Mouse (Mus musculus) myocyte (in vitro differentiated cells): Measurements from ENCODE around the gene 3110070M22Rik.
A peak's percentile ranks its signal among the peaks of the same experiment; 100 is the strongest.

Source experiments
- CEBPB ChIP-seq: IDR thresholded peaks from 2 replicates; pipeline ENCODE4 v1.6.1; 2011; ENCODE audit warnings: mild to moderate bottlenecking, moderate library complexity; ENCODE audit not compliant: poor library complexity, insufficient read depth, severe bottlenecking
- E2F4 ChIP-seq: IDR thresholded peaks from one replicate; pipeline ENCODE4 v1.6.1; 2011; ENCODE audit warnings: mild to moderate bottlenecking, control low read depth, moderate library complexity; ENCODE audit not compliant: insufficient read depth
- MAX ChIP-seq: IDR thresholded peaks from one replicate; pipeline ENCODE4 v1.6.1; 2011; ENCODE audit warnings: low read depth, mild to moderate bottlenecking, control low read depth
- MYOD1 ChIP-seq, 3 experiments: IDR thresholded peaks; one replicate each; pipeline ENCODE4 v1.6.1; 2011; ENCODE audit warnings: control low read depth in 2 of 3, low read depth in 2 of 3, mild to moderate bottlenecking in 2 of 3, moderate library complexity in 1 of 3; ENCODE audit not compliant: insufficient read length in 2 of 3, control insufficient read depth in 1 of 3
- POLR2A ChIP-seq: IDR thresholded peaks from one replicate; pipeline ENCODE4 v1.6.1; 2011; ENCODE audit warnings: low read depth, mild to moderate bottlenecking, control low read depth, moderate library complexity; ENCODE audit not compliant: insufficient read length
- TCF12 ChIP-seq: IDR thresholded peaks from one replicate; pipeline ENCODE4 v1.6.1; 2011; ENCODE audit warnings: mild to moderate bottlenecking, control low read depth; ENCODE audit not compliant: poor library complexity, insufficient read depth, severe bottlenecking
- USF1 ChIP-seq: IDR thresholded peaks from one replicate; pipeline ENCODE4 v1.6.1; 2011; ENCODE audit warnings: low read depth, mild to moderate bottlenecking, control low read depth, moderate library complexity

DNA sequence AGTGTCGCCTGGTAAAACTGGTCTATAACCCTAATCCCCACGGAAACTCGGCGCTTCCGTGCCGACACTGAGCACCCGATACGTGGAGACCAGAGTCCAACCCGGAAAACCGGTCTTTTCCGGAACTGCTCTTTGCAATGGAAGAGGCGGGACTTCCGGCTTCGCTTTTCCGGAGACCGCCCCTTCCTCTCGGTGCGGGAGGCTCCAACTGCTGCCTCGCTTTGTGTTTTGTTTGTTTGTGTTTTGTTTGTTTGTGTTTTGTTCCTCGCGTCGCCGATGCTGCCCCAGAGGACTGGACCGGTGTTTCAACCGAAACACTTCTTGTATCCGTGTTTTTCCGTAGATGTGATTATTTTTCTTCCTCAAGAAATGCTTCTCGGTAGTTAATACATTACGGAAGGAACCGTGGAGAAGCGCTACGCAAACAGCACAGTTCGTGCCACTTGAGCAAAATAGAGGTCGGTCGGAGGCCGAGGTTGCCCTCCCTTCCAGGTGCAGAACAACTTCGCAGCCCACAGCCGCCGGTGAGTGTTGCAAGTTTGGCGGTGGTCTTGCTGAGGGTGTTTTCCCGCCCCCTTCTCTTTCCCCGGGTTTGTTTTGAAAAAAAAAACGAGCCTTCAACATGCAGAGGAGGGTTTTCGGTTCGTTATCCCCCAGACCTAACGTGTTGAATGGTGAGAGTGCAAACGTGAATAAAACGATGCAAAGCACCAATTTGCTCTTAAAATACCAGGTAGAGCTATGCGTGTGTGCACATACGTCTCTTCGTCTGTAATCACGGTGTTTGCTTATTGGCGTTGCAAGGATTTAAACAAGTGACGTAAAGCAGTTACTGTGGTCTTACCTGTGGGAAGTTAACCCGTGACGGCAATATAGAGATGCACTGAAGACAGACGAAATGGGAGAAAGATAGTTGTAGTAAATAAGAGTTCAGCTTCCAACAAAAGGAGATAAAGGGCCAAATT is 25.3 kb downstream of the 3110070M22Rik start, which contains the start of gene 4833420G17Rik:
- peak; percentile 62 for TF ChIP-seq POLR2A
- no peak for TF ChIP-seq MAX
- TF ChIP-seq E2F4 = peak; percentile 86
- no peak for TF ChIP-seq MYOD1 (IDR thresholded peaks at IDR 0.05; ENCODE audit: control insufficient read depth in 1 of 3, insufficient read length in 2 of 3, low read depth in 2 of 3)
- no peak for TF ChIP-seq CEBPB
- TF ChIP-seq USF1 = no peak
- no peak for TF ChIP-seq TCF12
